ENCODE assay signal across 8 mouse cellular contexts in genomic region chr16:94269635-94270034, GRCm38 (mm10). TPM values are rescaled to one million over a fixed set of nuclear protein-coding genes. Genes with fewer than 3 reads are reported as not detected.
DNase-seq lines count a peak whose midpoint lies in the region; ATAC-seq and TF ChIP-seq lines count a peak whose summit lies in the region.

No protein-coding gene starts in this region.

- H3K4me1 ChIP-seq in forebrain, embryonic 10.5 days: peaks cover 10% of the 10 kb centered on the region
- no peaks in the 10 kb centered on the region; a peak in 1 of 4 replicates for H3K4me1 ChIP-seq in heart, embryonic 14.5 days (ENCODE audit: control insufficient read depth in 2 of 2, insufficient read depth in 2 of 2, low read length in 2 of 2)
- no peaks in the 10 kb centered on the region for H3K4me1 ChIP-seq in kidney, postnatal 0 days (replicated peaks; ENCODE audit: insufficient read depth, low read length)

- no peak for ATAC-seq in heart, embryonic 14.5 days (ENCODE audit: insufficient number of reproducible peaks, insufficient read depth, low FRiP score, low read depth)
- no peak; the same call in 1 of the 2 replicates for ATAC-seq in kidney, postnatal 0 days (replicated peaks; ENCODE audit: low FRiP score, low read depth)

- H3K27ac ChIP-seq in forebrain, embryonic 10.5 days: no peak overlapping the region
- no peak overlapping the region for H3K27ac ChIP-seq in heart, embryonic 14.5 days (replicated peaks in 1 of 2; ENCODE audit: control insufficient read depth in 1 of 2, insufficient read depth in 1 of 2, low read depth in 2 of 2, low read length in 2 of 2)
- no peak overlapping the region for H3K27ac ChIP-seq in kidney, postnatal 0 days

- WGBS in forebrain, embryonic 10.5 days: 8% methylated on average over 9 of the region's 9 CpGs
- WGBS in heart, embryonic 14.5 days: 3% methylated on average over 9 of the region's 9 CpGs
- 4% methylated on average over 9 of the region's 9 CpGs for WGBS in kidney, postnatal 0 days

- H3K4me3 ChIP-seq in forebrain, embryonic 10.5 days: no peak overlapping the region
- H3K4me3 ChIP-seq in heart, embryonic 14.5 days (ENCODE audit: control insufficient read depth in 1 of 2, insufficient read depth in 1 of 2, low read depth in 1 of 2, low read length in 2 of 2): no peak overlapping the region; a peak in 1 of 4 replicates
- no peak overlapping the region for H3K4me3 ChIP-seq in kidney, postnatal 0 days (replicated peaks; ENCODE audit: low read depth, low read length)

- H3K4me2 ChIP-seq in heart, embryonic 14.5 days (ENCODE audit: low read length): peak overlapping the region; percentile 49
- peak overlapping the region; percentile 18; the same call in 1 of the 2 replicates for H3K4me2 ChIP-seq in kidney, postnatal 0 days (ENCODE audit: low read length)

- peaks cover 29% of the 10 kb centered on the region for H3K36me3 ChIP-seq in forebrain, embryonic 10.5 days (replicated peaks)
- peaks cover 12% of the 10 kb centered on the region for H3K36me3 ChIP-seq in heart, embryonic 14.5 days (ENCODE audit: control insufficient read depth, insufficient read depth, low read length)
- H3K36me3 ChIP-seq in kidney, postnatal 0 days (ENCODE audit: insufficient read depth, low read length): 0 out of 2 replicates have a peak, but pooled peaks cover 4% of the 10 kb centered on the region
- H3K36me3 ChIP-seq in splenic B cell, adult 2 months (ENCODE audit: control insufficient read depth, insufficient read depth, low read length, poor library complexity, severe bottlenecking): no peaks in the 10 kb centered on the region

- peaks cover 3% of the 10 kb centered on the region; the same call in 1 of the 2 replicates for H3K9me3 ChIP-seq in forebrain, embryonic 10.5 days
- H3K9me3 ChIP-seq in heart, embryonic 14.5 days (ENCODE audit: control insufficient read depth, low read length): no peaks in the 10 kb centered on the region
- H3K9me3 ChIP-seq in kidney, postnatal 0 days (replicated peaks; ENCODE audit: low read length): no peaks in the 10 kb centered on the region

- peak; percentile 63 for DNase-seq in CD8-positive naive resting alpha-beta T cell, adult 2 months (ENCODE audit: low read depth in 2 of 2, low spot score in 2 of 2)
- DNase-seq in c-Kit-positive CD71-negative TER-119-negative erythroid progenitor cells, embryonic 14.5 days (ENCODE audit: low read depth): peak; percentile 50
- DNase-seq in forebrain, embryonic 10.5 days (ENCODE audit: extremely low spot score, low spot score): peak; percentile 85
- peak; percentile 92 for DNase-seq in kidney, postnatal 0 days (ENCODE audit: low spot score)
- peak; percentile 80 for DNase-seq in liver
- peak; percentile 80 for DNase-seq in naive thymus-derived CD4-positive, alpha-beta T cell, adult 2 months (ENCODE audit: low read depth)
- peak; percentile 77 for DNase-seq in splenic B cell, adult 2 months (ENCODE audit: low read depth, low spot score)

- H3K27me3 ChIP-seq in forebrain, embryonic 10.5 days (ENCODE audit: poor library complexity, severe bottlenecking): no peaks in the 10 kb centered on the region
- H3K27me3 ChIP-seq in heart, embryonic 14.5 days (ENCODE audit: control insufficient read depth, insufficient read depth, low read length): no peaks in the 10 kb centered on the region
- H3K27me3 ChIP-seq in kidney, postnatal 0 days (ENCODE audit: insufficient read depth, low read length): no peaks in the 10 kb centered on the region
- H3K27me3 ChIP-seq in splenic B cell, adult 2 months (ENCODE audit: control insufficient read depth, insufficient read depth, low read length, poor library complexity, severe bottlenecking): no peaks in the 10 kb centered on the region

- peak; percentile 96 for TF ChIP-seq CTCF in kidney, postnatal 0 days (IDR thresholded peaks at IDR 0.05; ENCODE audit: low read depth)

- H3K9ac ChIP-seq in heart, embryonic 14.5 days (ENCODE audit: low read length): no peak overlapping the region
- no peak overlapping the region for H3K9ac ChIP-seq in kidney, postnatal 0 days (ENCODE audit: low read depth, low read length)

RNA-seq across cellular contexts. Expression of gene Hlcs, which starts 43.7 kb away (rescaled TPM):
- polyA plus RNA-seq in forebrain, embryonic 10.5 days (2016; fragmentation: Nextera tagmentation; extraction: Ambion mirVana): 14.4 and 15.5 TPM in 2 replicates
- polyA plus RNA-seq in heart, embryonic 14.5 days (2014; fragmentation: Nextera tagmentation; extraction: Ambion mirVana): 7.6 and 8.1 TPM in 2 replicates
- 5.0 and 5.9 TPM in 2 replicates for polyA plus RNA-seq in kidney, postnatal 0 days (2015; fragmentation: Nextera tagmentation; extraction: Ambion mirVana)

RNA-seq across cellular contexts. Expression of gene Ripply3, which starts 58.6 kb away (rescaled TPM):
- polyA plus RNA-seq in forebrain, embryonic 10.5 days (2016; fragmentation: Nextera tagmentation; extraction: Ambion mirVana): 4.6 and 5.8 TPM in 2 replicates
- 5.1 and 5.5 TPM in 2 replicates for polyA plus RNA-seq in heart, embryonic 14.5 days (2014; fragmentation: Nextera tagmentation; extraction: Ambion mirVana)
- polyA plus RNA-seq in kidney, postnatal 0 days (2015; fragmentation: Nextera tagmentation; extraction: Ambion mirVana): 14.0 and 14.9 TPM in 2 replicates
